18 mouse cellular contexts compared by ENCODE assay signal in the genomic region with DNA sequence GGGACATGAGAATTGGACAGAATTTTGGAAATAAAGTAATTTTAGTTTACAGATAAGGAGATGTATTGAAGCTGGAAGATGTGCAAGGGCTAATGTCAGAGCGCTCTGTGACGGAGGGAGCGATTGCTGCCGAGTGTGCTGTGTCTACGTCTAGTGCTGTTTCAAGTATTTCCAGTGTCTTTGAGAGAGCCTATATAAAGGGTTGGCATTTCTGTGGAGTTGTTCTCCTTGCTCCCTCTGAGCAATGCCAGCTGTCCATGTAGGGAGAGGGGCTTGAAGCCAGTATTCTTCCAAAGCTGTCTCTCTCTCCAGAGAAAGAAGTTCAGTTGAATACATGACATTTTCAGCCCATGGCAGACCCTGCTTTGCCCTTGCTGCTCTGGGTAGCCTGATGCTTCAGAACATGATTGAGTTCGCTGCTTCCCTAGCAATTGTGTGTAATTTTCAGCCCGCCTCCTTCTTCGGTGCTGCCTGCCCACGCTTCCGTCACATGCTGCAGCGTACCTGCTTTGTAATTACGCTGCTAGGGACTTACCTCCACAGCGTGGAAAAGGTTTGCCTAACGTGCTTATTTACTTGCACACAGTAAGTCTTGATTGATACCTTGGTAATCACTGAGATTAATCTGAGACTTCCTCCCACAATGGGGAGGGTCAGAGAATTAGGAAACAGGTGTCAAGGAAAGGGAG.
A peak's percentile ranks its signal among the peaks of the same experiment; 100 is the strongest.
DNase-seq lines count a peak whose midpoint lies in the region; TF ChIP-seq lines count a peak whose summit lies in the region.
"Had no signal": no experiment of that assay in that cellular context is flagged by ENCODE, and none has a peak within 500 bp of the region (broad histone marks: within the 10 kb centered on the region; RNA-seq: fewer than 3 reads in every experiment).

No protein-coding gene starts in this region.

- H3K36me3 ChIP-seq in spleen, adult 2 months (ENCODE audit: control insufficient read depth, insufficient read depth, low read length): no peaks in the 10 kb centered on the region
- H3K36me3 ChIP-seq: embryonic facial prominence, embryonic 12.5 days; hindbrain, embryonic 10.5 days; limb, embryonic 13.5 days; liver, embryonic 12.5 days; midbrain, embryonic 12.5 days had no signal

- H3K27me3 ChIP-seq in spleen, adult 2 months (ENCODE audit: control insufficient read depth, insufficient read depth, low read length): no peaks in the 10 kb centered on the region
- H3K27me3 ChIP-seq: embryonic facial prominence, embryonic 12.5 days; limb, embryonic 13.5 days; liver, embryonic 12.5 days; midbrain, embryonic 12.5 days had no signal

- TF ChIP-seq CTCF in spleen, adult 2 months (IDR thresholded peaks at IDR 0.05; ENCODE audit: extremely low read depth, insufficient read depth, insufficient read length, insufficient replicate concordance): no peak

- no peak for TF ChIP-seq POLR2A in spleen, adult 2 months (IDR thresholded peaks at IDR 0.05; ENCODE audit: low read depth, low read length)

- no peak overlapping the region for H3K4me3 ChIP-seq in spleen, adult 2 months (ENCODE audit: extremely low read depth, insufficient read depth, insufficient read length)
- H3K4me3 ChIP-seq: embryonic facial prominence, embryonic 12.5 days; hindbrain, embryonic 10.5 days; limb, embryonic 13.5 days; liver, embryonic 12.5 days; midbrain, embryonic 12.5 days had no signal

- intact Hi-C loops in heart, postnatal 36 days (cut with DNase I): no loop called here

- peak; percentile 74 for DNase-seq in heart, adult 11 months
- DNase-seq in heart, postnatal 36 days: no peak
- DNase-seq in spleen, adult 2 months (ENCODE audit: low read depth in 1 of 2, low spot score in 2 of 2): no peak
- DNase-seq in spleen, postnatal 14 days (ENCODE audit: low spot score in 2 of 2): no peak
- DNase-seq in brain, adult 2 months (ENCODE audit: low read depth, low spot score): peak; percentile 55
- peak; percentile 20 for DNase-seq in naive thymus-derived CD4-positive, alpha-beta T cell, adult 2 months (ENCODE audit: low read depth)
- DNase-seq in kidney, postnatal 14 days: no peak
- no peak for DNase-seq in ovary, postnatal 14 days (ENCODE audit: low spot score)
- DNase-seq: adrenal gland, postnatal 25 days; cerebellum, adult 11 months; cerebellum, adult 9-11 months; kidney, postnatal 36 days; lung, postnatal 14 days had no signal

- 87% methylated on average over 14 of the region's 14 CpGs for WGBS in spleen, adult 2 months

- H3K4me1 ChIP-seq in spleen, adult 2 months (ENCODE audit: control insufficient read depth, insufficient read depth, insufficient read length): peaks cover 23% of the 10 kb centered on the region; the same call in 1 of the 2 replicates
- H3K4me1 ChIP-seq: embryonic facial prominence, embryonic 12.5 days; hindbrain, embryonic 10.5 days; limb, embryonic 13.5 days; liver, embryonic 12.5 days; midbrain, embryonic 12.5 days had no signal

- peak overlapping the region; percentile 69; the same call in 1 of the 2 replicates for H3K27ac ChIP-seq in spleen, adult 2 months (ENCODE audit: insufficient read depth, low read length)
- H3K27ac ChIP-seq: embryonic facial prominence, embryonic 12.5 days; hindbrain, embryonic 10.5 days; limb, embryonic 13.5 days; liver, embryonic 12.5 days; midbrain, embryonic 12.5 days had no signal

Comparison
In these comparisons a context has a peak if more than half of its experiments do, and no peak if none do; other contexts are left out.
1. DNase-seq: peak in heart, adult 11 months (single experiment), brain, adult 2 months (single experiment) and naive thymus-derived CD4-positive, alpha-beta T cell, adult 2 months (single experiment); none in heart, postnatal 36 days (0 of 2), spleen, adult 2 months (0 of 2), spleen, postnatal 14 days (0 of 2), kidney, postnatal 14 days (single experiment) and ovary, postnatal 14 days (single experiment).